Mouse (Mus musculus): ENCODE measurements at regions not wholly inside any gene's neighbourhood (a gene's known extent, or its start where the extent isn't known, plus 50 kb on each side); places are given as distances from the start of the nearest gene placed in this dataset.

GRCm38 (mm10) chr9:47129101-47129500, 130.6 kb downstream of the Gm4791 start:
- no peak for DNase-seq (ENCODE audit: low spot score in 2 of 2)

- DNase-seq (ENCODE audit: low spot score in 2 of 2), result no peak
These were observed 134.9 kb downstream of the Gm4791 start for GRCm38 (mm10) chr9:47133454-47133853.

GRCm38 (mm10) chr9:47133873-47134272, 135.3 kb downstream of the Gm4791 start:
- no peak for DNase-seq (ENCODE audit: low spot score in 2 of 2)

- no peak for DNase-seq (ENCODE audit: low spot score in 2 of 2)
These were observed 135.9 kb downstream of the Gm4791 start for GRCm38 (mm10) chr9:47134479-47134878.

GRCm38 (mm10) chr9:47136641-47137040, 138.1 kb downstream of the Gm4791 start:
- no peak for DNase-seq (ENCODE audit: low spot score in 2 of 2)

GRCm38 (mm10) chr9:47153471-47153870, 154.9 kb downstream of the Gm4791 start:
- no peak for DNase-seq (ENCODE audit: low spot score in 2 of 2)

- no peak for DNase-seq (ENCODE audit: low spot score in 2 of 2)
These were observed 167.1 kb downstream of the Gm4791 start for GRCm38 (mm10) chr9:47165480-47166131.

- no peak for DNase-seq (ENCODE audit: low spot score in 2 of 2)
These were observed 169.2 kb downstream of the Gm4791 start for GRCm38 (mm10) chr9:47167681-47168240.

GRCm38 (mm10) chr9:47176044-47176443, 177.5 kb downstream of the Gm4791 start:
- no peak for DNase-seq (ENCODE audit: low spot score in 2 of 2)

- no peak for DNase-seq (ENCODE audit: low spot score in 2 of 2)
These were observed 219.6 kb downstream of the Gm4791 start for GRCm38 (mm10) chr9:47218101-47218500.

- no peak for DNase-seq (ENCODE audit: low spot score in 2 of 2)
These were observed 225.0 kb downstream of the Gm4791 start for GRCm38 (mm10) chr9:47223536-47223935.

GRCm38 (mm10) chr9:47224249-47224648, 225.7 kb downstream of the Gm4791 start:
- DNase-seq (ENCODE audit: low spot score in 2 of 2), result no peak

- peak in 1 of 2 experiments; percentile 11 for DNase-seq (ENCODE audit: low spot score in 2 of 2)
These were observed 228.1 kb downstream of the Gm4791 start for GRCm38 (mm10) chr9:47226476-47227271.

- DNase-seq (ENCODE audit: low spot score in 2 of 2), result no peak
These were observed 228.8 kb downstream of the Gm4791 start for GRCm38 (mm10) chr9:47227298-47227697.

GRCm38 (mm10) chr9:47228736-47229135, 230.2 kb downstream of the Gm4791 start:
- no peak for DNase-seq (ENCODE audit: low spot score in 2 of 2)

GRCm38 (mm10) chr9:47229296-47229695, 230.8 kb downstream of the Gm4791 start:
- DNase-seq (ENCODE audit: low spot score in 2 of 2), result no peak

- DNase-seq (ENCODE audit: low spot score in 2 of 2), result no peak
These were observed 242.4 kb downstream of the Gm4791 start for GRCm38 (mm10) chr9:47240950-47241349.

- no peak for DNase-seq (ENCODE audit: low spot score in 2 of 2)
These were observed 243.5 kb downstream of the Gm4791 start for GRCm38 (mm10) chr9:47242051-47242450.

GRCm38 (mm10) chr9:47242526-47242925, 244.0 kb downstream of the Gm4791 start:
- DNase-seq (ENCODE audit: low spot score in 2 of 2), result no peak

- DNase-seq (ENCODE audit: low spot score in 2 of 2), result peak in 1 of 2 experiments; percentile 6
These were observed 250.5 kb downstream of the Gm4791 start for GRCm38 (mm10) chr9:47249029-47249428.

- DNase-seq (ENCODE audit: low spot score in 2 of 2), result no peak
These were observed 252.6 kb downstream of the Gm4791 start for GRCm38 (mm10) chr9:47251160-47251559.
